7 mouse cellular contexts compared by ENCODE assay signal in the genomic region with DNA sequence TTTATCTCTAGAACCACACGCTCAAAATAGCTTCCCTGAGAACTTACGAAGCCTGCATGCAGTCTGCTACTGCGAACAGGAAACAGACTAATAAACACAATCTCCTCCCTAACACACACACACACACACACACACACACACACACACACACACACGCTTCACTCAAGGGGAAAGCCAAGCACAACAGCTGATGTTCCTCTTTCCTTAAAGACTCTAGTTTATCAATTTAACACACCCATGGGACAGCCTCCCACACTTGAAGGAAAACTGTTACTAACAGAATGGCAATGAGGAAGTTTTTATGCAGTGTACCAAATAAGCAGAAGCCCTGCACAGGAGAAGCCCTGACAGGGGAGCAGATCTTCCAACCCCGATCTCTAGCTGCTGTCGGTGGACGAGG.
DNase-seq lines count a peak whose midpoint lies in the region; ATAC-seq lines count a peak whose summit lies in the region.

No protein-coding gene starts in this region.

- ATAC-seq in heart, embryonic 15.5 days (replicated peaks; ENCODE audit: insufficient number of reproducible peaks, insufficient read depth, low FRiP score, low read depth): peak; percentile 53
- 0 out of 2 replicates have a peak, but pooled peaks have one; percentile 25 for ATAC-seq in liver, embryonic 15.5 days (ENCODE audit: insufficient read depth)
- ATAC-seq in cerebellum, adult (ENCODE audit: insufficient number of reproducible peaks, low FRiP score, low TSS enrichment): no peak
- ATAC-seq in hindbrain, embryonic 12.5 days (ENCODE audit: low FRiP score): no peak

- peak; percentile 8 for DNase-seq in right cerebral cortex, adult 18-20 months
- DNase-seq in right cerebral cortex, postnatal 14 days: no peak
- peak; percentile 72 for DNase-seq in testis, postnatal 10 days (ENCODE audit: low spot score)

- no peak overlapping the region for H3K4me2 ChIP-seq in heart, embryonic 15.5 days
- no peak overlapping the region for H3K4me2 ChIP-seq in liver, embryonic 15.5 days
- H3K4me2 ChIP-seq in hindbrain, embryonic 12.5 days (replicated peaks): no peak overlapping the region

- H3K4me1 ChIP-seq in heart, embryonic 15.5 days (replicated peaks): peaks cover 49% of the 10 kb centered on the region
- 0 out of 2 replicates have a peak, but pooled peaks cover 2% of the 10 kb centered on the region for H3K4me1 ChIP-seq in liver, embryonic 15.5 days (replicated peaks)
- H3K4me1 ChIP-seq in hindbrain, embryonic 12.5 days: peaks cover 7% of the 10 kb centered on the region; the same call in 1 of the 2 replicates

- WGBS in heart, embryonic 15.5 days: 16% methylated on average over 7 of the region's 7 CpGs
- WGBS in liver, embryonic 15.5 days (ENCODE audit: insufficient replicate concordance): 12% methylated on average over 7 of the region's 7 CpGs
- WGBS in hindbrain, embryonic 12.5 days: 79% methylated on average over 7 of the region's 7 CpGs

- 0 out of 2 replicates have a peak, but pooled peaks cover 7% of the 10 kb centered on the region for H3K27me3 ChIP-seq in heart, embryonic 15.5 days
- H3K27me3 ChIP-seq in liver, embryonic 15.5 days: 0 out of 2 replicates have a peak, but pooled peaks cover 4% of the 10 kb centered on the region
- H3K27me3 ChIP-seq in hindbrain, embryonic 12.5 days: peaks cover 10% of the 10 kb centered on the region; the same call in 1 of the 2 replicates

- no peaks in the 10 kb centered on the region for H3K9me3 ChIP-seq in heart, embryonic 15.5 days (replicated peaks)
- no peaks in the 10 kb centered on the region for H3K9me3 ChIP-seq in liver, embryonic 15.5 days (replicated peaks)
- no peaks in the 10 kb centered on the region for H3K9me3 ChIP-seq in hindbrain, embryonic 12.5 days (replicated peaks)

- H3K36me3 ChIP-seq in heart, embryonic 15.5 days: no peaks in the 10 kb centered on the region
- H3K36me3 ChIP-seq in liver, embryonic 15.5 days (replicated peaks): no peaks in the 10 kb centered on the region
- H3K36me3 ChIP-seq in hindbrain, embryonic 12.5 days: no peaks in the 10 kb centered on the region

- peak overlapping the region; percentile 53; the same call in 1 of the 2 replicates for H3K27ac ChIP-seq in heart, embryonic 15.5 days
- H3K27ac ChIP-seq in liver, embryonic 15.5 days (replicated peaks): no peak overlapping the region
- H3K27ac ChIP-seq in hindbrain, embryonic 12.5 days: no peak overlapping the region

- H3K9ac ChIP-seq in heart, embryonic 15.5 days: no peak overlapping the region
- no peak overlapping the region for H3K9ac ChIP-seq in liver, embryonic 15.5 days
- no peak overlapping the region for H3K9ac ChIP-seq in hindbrain, embryonic 12.5 days

- no peak overlapping the region for H3K4me3 ChIP-seq in heart, embryonic 15.5 days
- no peak overlapping the region for H3K4me3 ChIP-seq in liver, embryonic 15.5 days (replicated peaks)
- H3K4me3 ChIP-seq in hindbrain, embryonic 12.5 days: no peak overlapping the region

Comparison
In these comparisons a context has a peak if more than half of its experiments do, and no peak if none do; other contexts are left out.
1. ATAC-seq: peak in heart, embryonic 15.5 days (single experiment) and liver, embryonic 15.5 days (single experiment); none in cerebellum, adult (single experiment) and hindbrain, embryonic 12.5 days (single experiment).